Mouse (Mus musculus) cerebellum, adult 2 months (tissue): Measurements from ENCODE around the gene Pkm.

Experiments used
- CTCF ChIP-seq: fragments of 200-500 bp; IDR thresholded peaks from 2 replicates; pipeline ENCODE4 v1.5.1; 2011; ENCODE audit warnings: low read depth, mild to moderate bottlenecking, control low read depth, low read length, moderate library complexity, borderline replicate concordance; ENCODE audit not compliant: insufficient read depth
- POLR2A ChIP-seq: fragments of 200-500 bp; IDR thresholded peaks from 2 replicates; pipeline ENCODE4 v1.6.1; 2011; ENCODE audit warnings: low read length, control low read depth, borderline replicate concordance; ENCODE audit not compliant: insufficient read depth

DNA sequence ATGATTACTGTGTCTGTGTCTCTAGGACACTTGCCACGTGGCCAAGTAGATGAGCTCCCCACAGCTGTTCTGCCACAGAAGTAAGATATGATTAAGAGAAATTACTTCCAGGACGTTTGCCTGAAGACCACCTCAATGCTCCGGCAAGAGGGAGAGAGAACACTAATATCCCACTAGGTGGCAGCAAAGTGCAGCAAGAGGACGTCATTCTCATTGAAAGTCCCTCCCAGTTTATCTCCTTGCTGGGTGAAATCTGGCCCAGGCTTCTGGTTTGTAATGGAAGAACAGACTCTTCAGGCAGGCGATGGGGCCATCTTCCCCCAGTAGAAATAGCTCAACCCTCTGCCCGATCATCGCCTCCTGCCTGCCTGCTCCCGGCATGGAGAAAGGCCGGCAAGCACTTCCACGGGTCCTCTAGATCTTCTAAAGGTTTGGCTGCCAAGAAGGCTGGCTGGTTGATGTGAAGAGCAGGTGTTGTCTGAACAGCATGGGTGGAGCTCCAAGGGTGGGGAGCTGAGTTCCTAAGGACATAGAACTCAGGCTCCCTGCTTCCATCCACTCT lies 67.0 kb downstream of the Pkm start:
- no peak for TF ChIP-seq POLR2A
- peak; percentile 89 for TF ChIP-seq CTCF
